Mouse (Mus musculus) liver, postnatal 0 days (tissue): ENCODE measurements at regions not wholly inside any gene's neighbourhood (a gene's known extent, or its start where the extent isn't known, plus 50 kb on each side); places are given as distances from the start of the nearest gene placed in this dataset.

Source experiments
- ATAC-seq: fragments of 200-750 bp; cut with Nextera tagmentation; 2 replicates; pipeline ENCODE4 v1.8.0; 2017; ENCODE audit warnings: mild to moderate bottlenecking, moderate library complexity
- DNase-seq: peaks from one replicate; pipeline ENCODE4 v3.0.0-alpha.2; 2016
- H3K27ac ChIP-seq: fragments of 300-500 bp; sonication (generic); 2 replicates; pipeline ENCODE4 v1.5.1; 2014; ENCODE audit warnings: antibody characterized with exemption, moderate library complexity, mild to moderate bottlenecking, low read depth
- H3K27me3 ChIP-seq: fragments of 300-500 bp; sonication (generic); 2 replicates; pipeline ENCODE4 v1.6.1; 2014; ENCODE audit warnings: low read length, control low read depth, mixed read lengths; ENCODE audit not compliant: insufficient read depth
- H3K36me3 ChIP-seq: fragments of 300-500 bp; sonication (generic); replicated peaks from 2 replicates; pipeline ENCODE4 v1.6.1; 2014; ENCODE audit warnings: mild to moderate bottlenecking, control low read depth, low read length, moderate library complexity, mixed read lengths; ENCODE audit not compliant: insufficient read depth
- H3K4me1 ChIP-seq: fragments of 300-500 bp; sonication (generic); 2 replicates; pipeline ENCODE4 v1.6.1; 2014; ENCODE audit warnings: antibody characterized with exemption, mild to moderate bottlenecking, control low read depth; ENCODE audit not compliant: insufficient read depth
- H3K4me2 ChIP-seq: fragments of 300-500 bp; sonication (generic); 2 replicates; pipeline ENCODE4 v1.6.1; 2014; ENCODE audit warnings: low read depth, mild to moderate bottlenecking, low read length, moderate library complexity, mixed read lengths
- H3K4me3 ChIP-seq: fragments of 300-500 bp; sonication (generic); 2 replicates; pipeline ENCODE4 v1.5.1; 2014; ENCODE audit warnings: low read depth, low read length
- H3K9ac ChIP-seq: fragments of 300-500 bp; sonication (generic); replicated peaks from 2 replicates; pipeline ENCODE4 v1.6.1; 2014; ENCODE audit warnings: mild to moderate bottlenecking, moderate library complexity
- H3K9me3 ChIP-seq: fragments of 300-500 bp; sonication (generic); 2 replicates; pipeline ENCODE4 v1.6.1; 2016; ENCODE audit warnings: mild to moderate bottlenecking, control low read depth, low read length, mixed read lengths
- CTCF ChIP-seq: sonication (generic); IDR thresholded peaks from 2 replicates; pipeline ENCODE4 v1.5.1; 2016; ENCODE audit warnings: antibody characterized with exemption, low read depth
- EP300 ChIP-seq: IDR thresholded peaks from 2 replicates; pipeline ENCODE4 v1.6.1; 2016; ENCODE audit warnings: antibody characterized with exemption, low read depth, mild to moderate bottlenecking
- WGBS: fragments of 180-500 bp; shearing (Covaris S2); extraction: QIAGEN DNeasy Blood & Tissue Kit; methylation state at CpG from one replicate; pipeline ENCODE4 v1.1.7; 2014; ENCODE audit not compliant: insufficient replicate concordance; 5-methylcytosine and 5-hydroxymethylcytosine counted together

GRCm38 (mm10) chr4:12538043-12538442 is 366.2 kb upstream of the Fam92a start:
- 62% methylated on average over 5 of the region's 5 CpGs for WGBS
- DNase-seq = no peak
- no peak overlapping the region for H3K9ac ChIP-seq
- H3K27ac ChIP-seq = no peak overlapping the region
- H3K27me3 ChIP-seq = no peaks in the 10 kb centered on the region
- no peaks in the 10 kb centered on the region for H3K4me1 ChIP-seq
- H3K4me3 ChIP-seq = no peak overlapping the region
- ATAC-seq = no peak
- H3K36me3 ChIP-seq = no peaks in the 10 kb centered on the region
- no peak overlapping the region for H3K4me2 ChIP-seq
- no peak for TF ChIP-seq CTCF
- no peaks in the 10 kb centered on the region for H3K9me3 ChIP-seq

GRCm38 (mm10) chr4:12534151-12534550 is 362.3 kb upstream of the Fam92a start:
- no peak overlapping the region for H3K4me3 ChIP-seq
- DNase-seq (no peak), ATAC-seq (no peak)
- H3K9ac ChIP-seq = no peak overlapping the region
- no peak overlapping the region for H3K27ac ChIP-seq
- 52% methylated on average over 2 of the region's 2 CpGs for WGBS
- H3K9me3 ChIP-seq = no peaks in the 10 kb centered on the region
- no peaks in the 10 kb centered on the region for H3K27me3 ChIP-seq
- TF ChIP-seq CTCF = no peak
- H3K4me1 ChIP-seq = no peaks in the 10 kb centered on the region
- no peak overlapping the region for H3K4me2 ChIP-seq
- no peaks in the 10 kb centered on the region for H3K36me3 ChIP-seq

- no peaks in the 10 kb centered on the region for H3K4me1 ChIP-seq
- H3K4me3 ChIP-seq = no peak overlapping the region
- no peaks in the 10 kb centered on the region for H3K27me3 ChIP-seq
- H3K9ac ChIP-seq = no peak overlapping the region
- TF ChIP-seq EP300 (no peak), CTCF (no peak)
- no peaks in the 10 kb centered on the region for H3K36me3 ChIP-seq
- 42% methylated on average over 4 of the region's 4 CpGs for whole genome bisulfite sequencing
- ATAC-seq = no peak
- H3K4me2 ChIP-seq = no peak overlapping the region
- no peak overlapping the region for H3K27ac ChIP-seq
- no peaks in the 10 kb centered on the region for H3K9me3 ChIP-seq
- no peak for DNase-seq
Measured at GRCm38 (mm10) chr4:12532961-12533360, 361.1 kb upstream of the Fam92a start.

GRCm38 (mm10) chr4:12522358-12522757 is 350.5 kb upstream of the Fam92a start:
- WGBS = 64% methylated on average over 7 of the region's 7 CpGs
- H3K4me3 ChIP-seq = no peak overlapping the region
- no peak overlapping the region for H3K9ac ChIP-seq
- no peaks in the 10 kb centered on the region for H3K9me3 ChIP-seq
- no peaks in the 10 kb centered on the region for H3K27me3 ChIP-seq
- H3K36me3 ChIP-seq = no peaks in the 10 kb centered on the region
- TF ChIP-seq CTCF (no peak), EP300 (no peak)
- no peak for DNase-seq
- no peak for ATAC-seq
- no peak overlapping the region for H3K27ac ChIP-seq
- H3K4me2 ChIP-seq = no peak overlapping the region
- H3K4me1 ChIP-seq = no peaks in the 10 kb centered on the region

GRCm38 (mm10) chr4:12521246-12521645 is 349.4 kb upstream of the Fam92a start:
- WGBS = 76% methylated on average over 7 of the region's 7 CpGs
- Histone ChIP-seq H3K27ac (no peak overlapping the region), H3K36me3 (no peaks in the 10 kb centered on the region)

GRCm38 (mm10) chr4:12516497-12516896 is 344.7 kb upstream of the Fam92a start:
- H3K9ac ChIP-seq = no peak overlapping the region
- no peaks in the 10 kb centered on the region for H3K4me1 ChIP-seq
- TF ChIP-seq CTCF (no peak), EP300 (no peak)
- H3K27me3 ChIP-seq = no peaks in the 10 kb centered on the region
- no peaks in the 10 kb centered on the region for H3K9me3 ChIP-seq
- no peak overlapping the region for H3K4me2 ChIP-seq
- 76% methylated on average over 10 of the region's 10 CpGs for WGBS
- H3K27ac ChIP-seq = no peak overlapping the region
- DNase-seq (no peak), ATAC-seq (no peak)
- no peaks in the 10 kb centered on the region for H3K36me3 ChIP-seq
- H3K4me3 ChIP-seq = no peak overlapping the region

More at GRCm38 (mm10) chr4:12521246-12521645, 349.4 kb upstream of the Fam92a start:
- Histone ChIP-seq H3K4me2 (no peak overlapping the region), H3K9me3 (no peaks in the 10 kb centered on the region), H3K27me3 (no peaks in the 10 kb centered on the region), H3K9ac (no peak overlapping the region), H3K4me1 (no peaks in the 10 kb centered on the region), H3K4me3 (no peak overlapping the region)
- no peak for TF ChIP-seq EP300
- TF ChIP-seq CTCF = no peak
- DNase-seq (no peak), ATAC-seq (no peak)

GRCm38 (mm10) chr4:12511656-12512385 is 340.0 kb upstream of the Fam92a start:
- H3K9ac ChIP-seq = no peak overlapping the region
- ATAC-seq = no peak
- H3K27me3 ChIP-seq = no peaks in the 10 kb centered on the region
- no peaks in the 10 kb centered on the region for H3K9me3 ChIP-seq
- H3K4me3 ChIP-seq = no peak overlapping the region
- no peaks in the 10 kb centered on the region for H3K36me3 ChIP-seq
- no peaks in the 10 kb centered on the region for H3K4me1 ChIP-seq
- no peak for DNase-seq
- no peak for TF ChIP-seq CTCF
- no peak for TF ChIP-seq EP300
- H3K4me2 ChIP-seq = no peak overlapping the region
- no peak overlapping the region for H3K27ac ChIP-seq
- 69% methylated on average over 10 of the region's 10 CpGs for WGBS
